Mouse (Mus musculus) kidney, postnatal 25 days (tissue): ENCODE data around the gene Mas1.
"Not testable (repeated sequence)": the region's sequence is repeated elsewhere in the genome, so short reads cannot be mapped to it uniquely, and the experiment has no call there.

Experiments
- DNase-seq, 2 experiments: peaks; one replicate each; pipeline ENCODE4 v3.0.0; 2021; ENCODE audit warnings: mixed read lengths in 2 of 2

Mas1 gene

GRCm38 (mm10) chr17:12868043-12868442 is at the start of gene Mas1:
Gene Mas1 (minus strand): TSS chr17:12868143.
- DNase-seq = no peak

- DNase-seq = peak; percentile 42 to 66
Observed at GRCm38 (mm10) chr17:12916588-12917380, 48.8 kb upstream of the Mas1 start.

- peak; percentile 99 to 100 for DNase-seq
Observed at GRCm38 (mm10) chr17:12915881-12916583, 48.1 kb upstream of the Mas1 start, which contains the start of gene Mrpl18. Gene Mrpl18 (minus strand): TSS chr17:12916345.

- DNase-seq = peak in 1 of 2 experiments; percentile 63
Observed at GRCm38 (mm10) chr17:12915488-12915880, 47.5 kb upstream of the Mas1 start, which contains the start of gene Tcp1. Gene Tcp1 (plus strand): TSS chr17:12915701.

- no peak for DNase-seq
Observed at GRCm38 (mm10) chr17:12910391-12910790, 42.4 kb upstream of the Mas1 start.

GRCm38 (mm10) chr17:12909361-12910280 is 41.7 kb upstream of the Mas1 start, which contains the start of gene Pnldc1:
Gene Pnldc1 (minus strand): TSS chr17:12910230.
- DNase-seq = no peak

GRCm38 (mm10) chr17:12906436-12906835 is 38.5 kb upstream of the Mas1 start:
- DNase-seq = peak in 1 of 2 experiments; percentile 6

GRCm38 (mm10) chr17:12905810-12906209 is 37.9 kb upstream of the Mas1 start:
- peak in 1 of 2 experiments; percentile 3 for DNase-seq

GRCm38 (mm10) chr17:12904349-12904748 is 36.4 kb upstream of the Mas1 start:
- no peak for DNase-seq

GRCm38 (mm10) chr17:12903372-12904333 is 35.7 kb upstream of the Mas1 start:
- DNase-seq = no peak

GRCm38 (mm10) chr17:12902291-12902690 is 34.3 kb upstream of the Mas1 start:
- no peak for DNase-seq

- not testable (repeated sequence) for DNase-seq
Observed at GRCm38 (mm10) chr17:12898607-12899006, 30.7 kb upstream of the Mas1 start.

- no peak for DNase-seq
Observed at GRCm38 (mm10) chr17:12897674-12898073, 29.7 kb upstream of the Mas1 start.

GRCm38 (mm10) chr17:12892033-12892432 is 24.1 kb upstream of the Mas1 start:
- DNase-seq = no peak

- DNase-seq = no peak
Observed at GRCm38 (mm10) chr17:12891054-12891453, 23.1 kb upstream of the Mas1 start.

- DNase-seq = peak in 1 of 2 experiments; percentile 14
Observed at GRCm38 (mm10) chr17:12887021-12887775, 19.3 kb upstream of the Mas1 start.

- DNase-seq = no peak
Observed at GRCm38 (mm10) chr17:12886620-12887019, 18.7 kb upstream of the Mas1 start.

- DNase-seq = no peak
Observed at GRCm38 (mm10) chr17:12881216-12881615, 13.3 kb upstream of the Mas1 start.

GRCm38 (mm10) chr17:12880178-12880577 is 12.2 kb upstream of the Mas1 start:
- peak; percentile 85 to 92 for DNase-seq

- no peak for DNase-seq
Observed at GRCm38 (mm10) chr17:12875734-12876133, 7.8 kb upstream of the Mas1 start, which contains the start of gene Mrgprh. Gene Mrgprh (plus strand): TSS chr17:12876034.
